Mouse (Mus musculus) inflammation-experienced regulatory T-cells, adult 6 months (primary cell): ENCODE data around the gene Scfd2. TPM values are rescaled to one million over a fixed set of nuclear protein-coding genes. Genes with fewer than 3 reads are reported as not detected.

Experiments used
- ATAC-seq: one replicate; pipeline ENCODE4 v1.8.0; 2017
- polyA plus RNA-seq, 3 experiments: library from polyadenylated mRNA; unstranded; fragments of 100-300 nt; shearing (Covaris generic); gene quantifications; one replicate each; pipeline ENCODE4 v1.2.1; 2017

The Scfd2 gene
- 10 to 100 TPM; 15.8 to 17.1 (median 16.3) TPM for polyA plus RNA-seq

- ATAC-seq: peak; percentile 88
Observed at GRCm38 (mm10) chr5:74531630-74532280, at the start of gene Scfd2. TSS of gene Scfd2 (minus strand) at chr5:74531759.

- ATAC-seq: no peak
Observed at GRCm38 (mm10) chr5:74571767-74572166, 40.2 kb upstream of the Scfd2 start.

GRCm38 (mm10) chr5:74561151-74561550 lies 29.6 kb upstream of the Scfd2 start:
- no peak for ATAC-seq

- no peak for ATAC-seq
Observed at GRCm38 (mm10) chr5:74549566-74549965, 18.0 kb upstream of the Scfd2 start.

GRCm38 (mm10) chr5:74545606-74546005 lies 14.0 kb upstream of the Scfd2 start:
- ATAC-seq: no peak

GRCm38 (mm10) chr5:74536180-74536947 lies 4.8 kb upstream of the Scfd2 start:
- ATAC-seq: no peak

- peak; percentile 71 for ATAC-seq
Observed at GRCm38 (mm10) chr5:74535240-74536021, 3.9 kb upstream of the Scfd2 start, which contains the start of gene Fip1l1. TSS of gene Fip1l1 (plus strand) at chr5:74535449.

GRCm38 (mm10) chr5:74530785-74531184 lies 774 bp downstream of the Scfd2 start:
- ATAC-seq: no peak

- no peak for ATAC-seq
Observed at GRCm38 (mm10) chr5:74527025-74527424, 4.5 kb downstream of the Scfd2 start.

GRCm38 (mm10) chr5:74511686-74512085 lies 19.9 kb downstream of the Scfd2 start:
- ATAC-seq: no peak

GRCm38 (mm10) chr5:74492705-74493104 lies 38.9 kb downstream of the Scfd2 start:
- peak; percentile 43 for ATAC-seq

- ATAC-seq: no peak
Observed at GRCm38 (mm10) chr5:74484646-74485045, 46.9 kb downstream of the Scfd2 start.

- no peak for ATAC-seq
Observed at GRCm38 (mm10) chr5:74482633-74483032, 48.9 kb downstream of the Scfd2 start.

- no peak for ATAC-seq
Observed at GRCm38 (mm10) chr5:74482034-74482433, 49.5 kb downstream of the Scfd2 start.

GRCm38 (mm10) chr5:74480409-74480808 lies 51.1 kb downstream of the Scfd2 start:
- no peak for ATAC-seq

- no peak for ATAC-seq
Observed at GRCm38 (mm10) chr5:74479947-74480346, 51.6 kb downstream of the Scfd2 start.

- ATAC-seq: no peak
Observed at GRCm38 (mm10) chr5:74479157-74479556, 52.4 kb downstream of the Scfd2 start.

GRCm38 (mm10) chr5:74476551-74476950 lies 55.0 kb downstream of the Scfd2 start:
- peak; percentile 92 for ATAC-seq

GRCm38 (mm10) chr5:74473117-74473516 lies 58.4 kb downstream of the Scfd2 start:
- no peak for ATAC-seq

- no peak for ATAC-seq
Observed at GRCm38 (mm10) chr5:74470819-74471218, 60.7 kb downstream of the Scfd2 start.

GRCm38 (mm10) chr5:74469620-74470019 lies 61.9 kb downstream of the Scfd2 start:
- no peak for ATAC-seq

GRCm38 (mm10) chr5:74467753-74468152 lies 63.8 kb downstream of the Scfd2 start:
- ATAC-seq: no peak

- ATAC-seq: peak; percentile 80
Observed at GRCm38 (mm10) chr5:74456759-74457158, 74.8 kb downstream of the Scfd2 start.
